Mouse (Mus musculus) lung, embryonic 14.5 days (tissue): ENCODE measurements around the gene Tbc1d22a. TPM values are rescaled to one million over a fixed set of nuclear protein-coding genes. Genes with fewer than 3 reads are reported as not detected.

Experiments
- ATAC-seq: fragments of 200-750 bp; cut with Nextera tagmentation; 2 replicates; pipeline ENCODE4 v1.8.0; 2017; ENCODE audit warnings: mild to moderate bottlenecking, moderate TSS enrichment, moderate library complexity; ENCODE audit not compliant: insufficient read depth
- DNase-seq: peaks from one replicate; pipeline ENCODE4 v3.0.0-alpha.2; 2015
- H3K27ac ChIP-seq: fragments of 300-500 bp; sonication (generic); 2 replicates; pipeline ENCODE4 v1.5.1; 2014; ENCODE audit warnings: low read depth, mild to moderate bottlenecking, moderate library complexity
- H3K27me3 ChIP-seq: fragments of 300-500 bp; sonication (generic); 2 replicates; pipeline ENCODE4 v1.6.1; 2014; ENCODE audit warnings: low read length, control low read depth; ENCODE audit not compliant: insufficient read depth
- H3K36me3 ChIP-seq: fragments of 300-500 bp; sonication (generic); 2 replicates; pipeline ENCODE4 v1.6.1; 2014; ENCODE audit warnings: control low read depth; ENCODE audit not compliant: insufficient read depth
- H3K4me1 ChIP-seq: fragments of 300-500 bp; sonication (generic); 2 replicates; pipeline ENCODE4 v1.6.1; 2014; ENCODE audit warnings: antibody characterized with exemption, control low read depth; ENCODE audit not compliant: insufficient read depth
- H3K4me2 ChIP-seq: fragments of 300-500 bp; sonication (generic); 2 replicates; pipeline ENCODE4 v1.6.1; 2014; ENCODE audit warnings: mild to moderate bottlenecking
- H3K4me3 ChIP-seq: fragments of 300-500 bp; sonication (generic); 2 replicates; pipeline ENCODE4 v1.5.1; 2014; ENCODE audit warnings: low read depth, low read length
- H3K9ac ChIP-seq: fragments of 300-500 bp; sonication (generic); 2 replicates; pipeline ENCODE4 v1.6.1; 2014
- H3K9me3 ChIP-seq: fragments of 300-500 bp; sonication (generic); 2 replicates; pipeline ENCODE4 v1.6.1; 2016; ENCODE audit warnings: low read depth, low read length, control low read depth
- CTCF ChIP-seq: IDR thresholded peaks from 2 replicates; pipeline ENCODE4 v1.5.1; 2016; ENCODE audit warnings: antibody characterized with exemption, low read depth
- WGBS: fragments of 180-500 bp; shearing (Covaris S2); extraction: QIAGEN DNeasy Blood & Tissue Kit; methylation state at CpG from one replicate; pipeline ENCODE4 v1.1.7; 2014; 5-methylcytosine and 5-hydroxymethylcytosine counted together
- polyA plus RNA-seq: library from polyadenylated mRNA; unstranded; fragments of >200 nt; fragmentation: Nextera tagmentation; extraction: Ambion mirVana; gene quantifications from 2 replicates; pipeline ENCODE4 v1.2.1, GENCODE M21; 2014

Gene Tbc1d22a
- polyA plus RNA-seq, 1 experiment from 2014 or later = 10.6 TPM

GRCm38 (mm10) chr15:86444271-86444670 is 230.0 kb downstream of the Tbc1d22a start:
- no peaks in the 10 kb centered on the region for H3K4me1 ChIP-seq
- no peaks in the 10 kb centered on the region for H3K36me3 ChIP-seq
- no peak overlapping the region for H3K27ac ChIP-seq
- 73% methylated on average over 2 of the region's 2 CpGs for WGBS
- no peak for TF ChIP-seq CTCF
- H3K4me3 ChIP-seq = no peak overlapping the region
- no peaks in the 10 kb centered on the region for H3K9me3 ChIP-seq
- no peak overlapping the region for H3K9ac ChIP-seq
- H3K27me3 ChIP-seq = no peaks in the 10 kb centered on the region
- ATAC-seq (no peak), DNase-seq (no peak)
- no peak overlapping the region for H3K4me2 ChIP-seq

- Histone ChIP-seq H3K36me3 (no peaks in the 10 kb centered on the region), H3K4me1 (no peaks in the 10 kb centered on the region), H3K4me3 (no peak overlapping the region), H3K27ac (no peak overlapping the region), H3K9ac (no peak overlapping the region), H3K9me3 (no peaks in the 10 kb centered on the region), H3K4me2 (no peak overlapping the region), H3K27me3 (no peaks in the 10 kb centered on the region)
- DNase-seq (no peak), ATAC-seq (no peak)
- TF ChIP-seq CTCF = no peak
Measured at GRCm38 (mm10) chr15:86446064-86446463, 231.8 kb downstream of the Tbc1d22a start.

GRCm38 (mm10) chr15:86447251-86447650 is 233.0 kb downstream of the Tbc1d22a start:
- WGBS = 79% methylated on average over 7 of the region's 7 CpGs
- TF ChIP-seq CTCF = no peak
- no peak for ATAC-seq

GRCm38 (mm10) chr15:86449236-86449635 is 235.0 kb downstream of the Tbc1d22a start:
- Histone ChIP-seq H3K27ac (no peak overlapping the region), H3K9ac (no peak overlapping the region), H3K4me2 (no peak overlapping the region), H3K27me3 (no peaks in the 10 kb centered on the region), H3K36me3 (no peaks in the 10 kb centered on the region), H3K9me3 (no peaks in the 10 kb centered on the region), H3K4me3 (no peak overlapping the region), H3K4me1 (no peaks in the 10 kb centered on the region)
- no peak for ATAC-seq
- TF ChIP-seq CTCF = no peak
- DNase-seq = no peak
- 78% methylated on average over 5 of the region's 5 CpGs for WGBS

More at GRCm38 (mm10) chr15:86447251-86447650, 233.0 kb downstream of the Tbc1d22a start:
- H3K4me3 ChIP-seq = no peak overlapping the region
- H3K4me1 ChIP-seq = no peaks in the 10 kb centered on the region
- no peak overlapping the region for H3K4me2 ChIP-seq
- H3K27me3 ChIP-seq = no peaks in the 10 kb centered on the region
- H3K36me3 ChIP-seq = no peaks in the 10 kb centered on the region
- H3K9ac ChIP-seq = no peak overlapping the region
- DNase-seq = no peak
- no peak overlapping the region for H3K27ac ChIP-seq
- H3K9me3 ChIP-seq = no peaks in the 10 kb centered on the region

- no peaks in the 10 kb centered on the region for H3K36me3 ChIP-seq
- DNase-seq = no peak
- H3K4me1 ChIP-seq = no peaks in the 10 kb centered on the region
- H3K9ac ChIP-seq = no peak overlapping the region
- H3K4me2 ChIP-seq = no peak overlapping the region
- no peak for TF ChIP-seq CTCF
- ATAC-seq = no peak
- WGBS = 84% methylated on average over 2 of the region's 2 CpGs
- H3K4me3 ChIP-seq = no peak overlapping the region
- no peaks in the 10 kb centered on the region for H3K27me3 ChIP-seq
- H3K27ac ChIP-seq = no peak overlapping the region
- H3K9me3 ChIP-seq = no peaks in the 10 kb centered on the region
Measured at GRCm38 (mm10) chr15:86449794-86450193, 235.5 kb downstream of the Tbc1d22a start.

GRCm38 (mm10) chr15:86459413-86459812 is 245.2 kb downstream of the Tbc1d22a start:
- no peak for DNase-seq
- Histone ChIP-seq H3K4me2 (no peak overlapping the region), H3K36me3 (no peaks in the 10 kb centered on the region), H3K27me3 (no peaks in the 10 kb centered on the region), H3K4me3 (no peak overlapping the region), H3K9ac (no peak overlapping the region), H3K9me3 (no peaks in the 10 kb centered on the region), H3K27ac (no peak overlapping the region), H3K4me1 (no peaks in the 10 kb centered on the region)
- 79% methylated on average over 3 of the region's 3 CpGs for WGBS
- peak; percentile 23; the same call in 1 of the 2 replicates for TF ChIP-seq CTCF
- ATAC-seq = no peak

GRCm38 (mm10) chr15:86462636-86463035 is 248.4 kb downstream of the Tbc1d22a start:
- no peak for TF ChIP-seq CTCF
- DNase-seq (no peak), ATAC-seq (no peak)
- Histone ChIP-seq H3K4me1 (no peaks in the 10 kb centered on the region), H3K4me3 (no peak overlapping the region), H3K9me3 (no peaks in the 10 kb centered on the region), H3K36me3 (no peaks in the 10 kb centered on the region), H3K27me3 (no peaks in the 10 kb centered on the region), H3K27ac (no peak overlapping the region), H3K9ac (no peak overlapping the region), H3K4me2 (no peak overlapping the region)
- WGBS = 76% methylated on average over 8 of the region's 8 CpGs

GRCm38 (mm10) chr15:86468082-86468481 is 253.8 kb downstream of the Tbc1d22a start:
- TF ChIP-seq CTCF = no peak
- Histone ChIP-seq H3K9ac (no peak overlapping the region), H3K4me2 (no peak overlapping the region), H3K9me3 (peaks cover 6% of the 10 kb centered on the region; the same call in 1 of the 2 replicates), H3K27me3 (no peaks in the 10 kb centered on the region), H3K4me1 (no peaks in the 10 kb centered on the region), H3K27ac (no peak overlapping the region), H3K36me3 (no peaks in the 10 kb centered on the region), H3K4me3 (no peak overlapping the region)
- ATAC-seq = no peak
- no peak for DNase-seq
